Mouse (Mus musculus) liver, embryonic 16.5 days (tissue): ENCODE measurements around the gene Wdr60. TPM values are rescaled to one million over a fixed set of nuclear protein-coding genes. Genes with fewer than 3 reads are reported as not detected.

ENCODE experiments used
- ATAC-seq: fragments of 200-750 bp; cut with Nextera tagmentation; 2 replicates; pipeline ENCODE4 v1.8.0; 2017; ENCODE audit warnings: low read depth, mild to moderate bottlenecking, moderate number of reproducible peaks, moderate library complexity
- H3K27ac ChIP-seq: fragments of 300-500 bp; sonication (generic); 2 replicates; pipeline ENCODE4 v1.5.1; 2014; ENCODE audit warnings: mild to moderate bottlenecking, low read length
- H3K27me3 ChIP-seq: fragments of 300-500 bp; sonication (generic); 2 replicates; pipeline ENCODE4 v1.6.1; 2014; ENCODE audit warnings: low read depth, low read length, mixed read lengths; ENCODE audit not compliant: control insufficient read depth, insufficient read depth
- H3K36me3 ChIP-seq: fragments of 300-500 bp; sonication (generic); 2 replicates; pipeline ENCODE4 v1.6.1; 2014; ENCODE audit warnings: mild to moderate bottlenecking; ENCODE audit not compliant: control insufficient read depth, insufficient read depth
- H3K4me1 ChIP-seq: fragments of 300-500 bp; sonication (generic); 2 replicates; pipeline ENCODE4 v1.6.1; 2014; ENCODE audit warnings: low read depth, low read length, mixed read lengths; ENCODE audit not compliant: control insufficient read depth
- H3K4me2 ChIP-seq: fragments of 300-500 bp; sonication (generic); 2 replicates; pipeline ENCODE4 v1.6.1; 2014; ENCODE audit warnings: low read depth, low read length, mixed read lengths
- H3K4me3 ChIP-seq: fragments of 300-500 bp; sonication (generic); 2 replicates; pipeline ENCODE4 v1.5.1; 2014; ENCODE audit warnings: low read depth, mild to moderate bottlenecking, low read length
- H3K9ac ChIP-seq: fragments of 300-500 bp; sonication (generic); 2 replicates; pipeline ENCODE4 v1.6.1; 2014; ENCODE audit warnings: low read depth, low read length
- H3K9me3 ChIP-seq: fragments of 300-500 bp; sonication (generic); replicated peaks from 2 replicates; pipeline ENCODE4 v1.6.1; 2016; ENCODE audit warnings: low read length; ENCODE audit not compliant: control insufficient read depth
- WGBS: fragments of 180-500 bp; shearing (Covaris S2); extraction: QIAGEN DNeasy Blood & Tissue Kit; methylation state at CpG from one replicate; pipeline ENCODE4 v1.1.7; 2014; ENCODE audit not compliant: insufficient replicate concordance; 5-methylcytosine and 5-hydroxymethylcytosine counted together
- polyA plus RNA-seq: library from polyadenylated mRNA; unstranded; fragments of >200 nt; fragmentation: Nextera tagmentation; extraction: Ambion mirVana; gene quantifications from 2 replicates; pipeline ENCODE4 v1.2.1, GENCODE M21; 2015

Wdr60 gene
- polyA plus RNA-seq, 1 experiment from 2014 or later: 3.0 TPM

- no peak overlapping the region for H3K9ac ChIP-seq
- peak; percentile 35; the same call in 1 of the 2 replicates for ATAC-seq
- WGBS: 22% methylated on average over 8 of the region's 8 CpGs
These were observed 8.2 kb downstream of the Wdr60 start for GRCm38 (mm10) chr12:116254652-116255051.

GRCm38 (mm10) chr12:116244601-116245000 lies 18.2 kb downstream of the Wdr60 start:
- Histone ChIP-seq H3K4me3 (no peak overlapping the region), H3K36me3 (no peaks in the 10 kb centered on the region), H3K4me2 (no peak overlapping the region), H3K9ac (no peak overlapping the region), H3K27ac (no peak overlapping the region), H3K4me1 (no peaks in the 10 kb centered on the region), H3K9me3 (no peaks in the 10 kb centered on the region), H3K27me3 (no peaks in the 10 kb centered on the region)
- ATAC-seq: no peak
- 50% methylated on average over 1 of the region's 1 CpGs for WGBS

More at GRCm38 (mm10) chr12:116254652-116255051, 8.2 kb downstream of the Wdr60 start:
- H3K27me3 ChIP-seq: no peaks in the 10 kb centered on the region
- peaks cover 7% of the 10 kb centered on the region for H3K4me1 ChIP-seq
- no peak overlapping the region for H3K4me2 ChIP-seq
- no peak overlapping the region for H3K27ac ChIP-seq
- no peak overlapping the region for H3K4me3 ChIP-seq
- no peaks in the 10 kb centered on the region for H3K36me3 ChIP-seq
- H3K9me3 ChIP-seq: no peaks in the 10 kb centered on the region

- no peak overlapping the region for H3K4me2 ChIP-seq
- no peaks in the 10 kb centered on the region for H3K4me1 ChIP-seq
- 55% methylated on average over 3 of the region's 3 CpGs for WGBS
- H3K36me3 ChIP-seq: no peaks in the 10 kb centered on the region
- H3K27me3 ChIP-seq: no peaks in the 10 kb centered on the region
- H3K9ac ChIP-seq: no peak overlapping the region
- no peak for ATAC-seq
- no peaks in the 10 kb centered on the region for H3K9me3 ChIP-seq
- H3K4me3 ChIP-seq: no peak overlapping the region
- H3K27ac ChIP-seq: no peak overlapping the region
These were observed 24.0 kb downstream of the Wdr60 start for GRCm38 (mm10) chr12:116238803-116239202.

- Histone ChIP-seq H3K4me1 (no peaks in the 10 kb centered on the region), H3K4me2 (no peak overlapping the region), H3K9me3 (no peaks in the 10 kb centered on the region), H3K27ac (no peak overlapping the region), H3K27me3 (no peaks in the 10 kb centered on the region), H3K9ac (no peak overlapping the region), H3K36me3 (no peaks in the 10 kb centered on the region), H3K4me3 (no peak overlapping the region)
- ATAC-seq: no peak
These were observed 24.5 kb downstream of the Wdr60 start for GRCm38 (mm10) chr12:116238370-116238769.

- H3K27me3 ChIP-seq: no peaks in the 10 kb centered on the region
- H3K4me3 ChIP-seq: no peak overlapping the region
- no peak overlapping the region for H3K4me2 ChIP-seq
- H3K9me3 ChIP-seq: no peaks in the 10 kb centered on the region
- ATAC-seq: no peak
- WGBS: 53% methylated on average over 3 of the region's 3 CpGs
- no peaks in the 10 kb centered on the region for H3K36me3 ChIP-seq
- no peaks in the 10 kb centered on the region for H3K4me1 ChIP-seq
- H3K9ac ChIP-seq: no peak overlapping the region
- no peak overlapping the region for H3K27ac ChIP-seq
These were observed 26.2 kb downstream of the Wdr60 start for GRCm38 (mm10) chr12:116236658-116237057.

GRCm38 (mm10) chr12:116235356-116235755 lies 27.5 kb downstream of the Wdr60 start:
- Histone ChIP-seq H3K4me2 (no peak overlapping the region), H3K4me1 (no peaks in the 10 kb centered on the region), H3K27ac (no peak overlapping the region), H3K4me3 (no peak overlapping the region), H3K9ac (no peak overlapping the region), H3K9me3 (no peaks in the 10 kb centered on the region), H3K36me3 (no peaks in the 10 kb centered on the region), H3K27me3 (no peaks in the 10 kb centered on the region)
- ATAC-seq: peak; percentile 47; the same call in 1 of the 2 replicates
- 60% methylated on average over 4 of the region's 4 CpGs for WGBS

GRCm38 (mm10) chr12:116232061-116232460 lies 30.8 kb downstream of the Wdr60 start:
- H3K27ac ChIP-seq: no peak overlapping the region
- no peak for ATAC-seq
- H3K9me3 ChIP-seq: no peaks in the 10 kb centered on the region
- 72% methylated on average over 1 of the region's 1 CpGs for WGBS
- no peaks in the 10 kb centered on the region for H3K36me3 ChIP-seq
- no peak overlapping the region for H3K9ac ChIP-seq
- H3K4me2 ChIP-seq: 0 out of 2 replicates have a peak overlapping the region, but pooled peaks have one; percentile 24
- no peaks in the 10 kb centered on the region for H3K27me3 ChIP-seq
- no peak overlapping the region for H3K4me3 ChIP-seq
- H3K4me1 ChIP-seq: no peaks in the 10 kb centered on the region

- no peaks in the 10 kb centered on the region for H3K4me1 ChIP-seq
- no peak for ATAC-seq
- no peaks in the 10 kb centered on the region for H3K36me3 ChIP-seq
- no peak overlapping the region for H3K9ac ChIP-seq
- no peaks in the 10 kb centered on the region for H3K9me3 ChIP-seq
- WGBS: 71% methylated on average over 12 of the region's 12 CpGs
- H3K4me3 ChIP-seq: no peak overlapping the region
- no peak overlapping the region for H3K27ac ChIP-seq
- H3K27me3 ChIP-seq: no peaks in the 10 kb centered on the region
- H3K4me2 ChIP-seq: 0 out of 2 replicates have a peak overlapping the region, but pooled peaks have one; percentile 24
These were observed 31.2 kb downstream of the Wdr60 start for GRCm38 (mm10) chr12:116231612-116232011.

GRCm38 (mm10) chr12:116229451-116229850 lies 33.4 kb downstream of the Wdr60 start:
- Histone ChIP-seq H3K27me3 (no peaks in the 10 kb centered on the region), H3K36me3 (no peaks in the 10 kb centered on the region), H3K27ac (no peak overlapping the region), H3K4me2 (no peak overlapping the region), H3K4me1 (no peaks in the 10 kb centered on the region), H3K4me3 (no peak overlapping the region), H3K9ac (no peak overlapping the region), H3K9me3 (no peaks in the 10 kb centered on the region)
- WGBS: 67% methylated on average over 3 of the region's 3 CpGs
- no peak for ATAC-seq
